Mouse (Mus musculus): ENCODE results near the gene Nacc2.

Nacc2 gene

GRCm38 (mm10) chr2:26123079-26123648, at the start of gene Nacc2:
Gene Nacc2 (minus strand): TSS chr2:26123220.
- no peak for DNase-seq (ENCODE audit: low read depth, low spot score)

- no peak for DNase-seq (ENCODE audit: low read depth, low spot score)
Observed at GRCm38 (mm10) chr2:26172166-26172565, 49.1 kb upstream of the Nacc2 start.

- DNase-seq (ENCODE audit: low read depth, low spot score) = no peak
Observed at GRCm38 (mm10) chr2:26170376-26170775, 47.4 kb upstream of the Nacc2 start.

- no peak for DNase-seq (ENCODE audit: low read depth, low spot score)
Observed at GRCm38 (mm10) chr2:26168843-26169579, 46.0 kb upstream of the Nacc2 start.

GRCm38 (mm10) chr2:26166890-26167289, 43.9 kb upstream of the Nacc2 start:
- no peak for DNase-seq (ENCODE audit: low read depth, low spot score)

GRCm38 (mm10) chr2:26158064-26158463, 35.0 kb upstream of the Nacc2 start:
- no peak for DNase-seq (ENCODE audit: low read depth, low spot score)

- DNase-seq (ENCODE audit: low read depth, low spot score) = no peak
Observed at GRCm38 (mm10) chr2:26156191-26156977, 33.4 kb upstream of the Nacc2 start.

GRCm38 (mm10) chr2:26155737-26156136, 32.7 kb upstream of the Nacc2 start:
- no peak for DNase-seq (ENCODE audit: low read depth, low spot score)

GRCm38 (mm10) chr2:26154586-26154985, 31.6 kb upstream of the Nacc2 start:
- no peak for DNase-seq (ENCODE audit: low read depth, low spot score)

GRCm38 (mm10) chr2:26153909-26154340, 30.9 kb upstream of the Nacc2 start:
- peak; percentile 80 for DNase-seq (ENCODE audit: low read depth, low spot score)

- no peak for DNase-seq (ENCODE audit: low read depth, low spot score)
Observed at GRCm38 (mm10) chr2:26153295-26153694, 30.3 kb upstream of the Nacc2 start.

- DNase-seq (ENCODE audit: low read depth, low spot score) = peak; percentile 37
Observed at GRCm38 (mm10) chr2:26147706-26148370, 24.8 kb upstream of the Nacc2 start.

GRCm38 (mm10) chr2:26146337-26147042, 23.5 kb upstream of the Nacc2 start:
- no peak for DNase-seq (ENCODE audit: low read depth, low spot score)

- no peak for DNase-seq (ENCODE audit: low read depth, low spot score)
Observed at GRCm38 (mm10) chr2:26145113-26145512, 22.1 kb upstream of the Nacc2 start.

- no peak for DNase-seq (ENCODE audit: low read depth, low spot score)
Observed at GRCm38 (mm10) chr2:26144331-26144730, 21.3 kb upstream of the Nacc2 start.

GRCm38 (mm10) chr2:26143556-26143955, 20.5 kb upstream of the Nacc2 start:
- no peak for DNase-seq (ENCODE audit: low read depth, low spot score)

- no peak for DNase-seq (ENCODE audit: low read depth, low spot score)
Observed at GRCm38 (mm10) chr2:26142986-26143385, 20.0 kb upstream of the Nacc2 start.

- no peak for DNase-seq (ENCODE audit: low read depth, low spot score)
Observed at GRCm38 (mm10) chr2:26141893-26142635, 19.0 kb upstream of the Nacc2 start.

GRCm38 (mm10) chr2:26140903-26141302, 17.9 kb upstream of the Nacc2 start:
- DNase-seq (ENCODE audit: low read depth, low spot score) = no peak

GRCm38 (mm10) chr2:26140292-26140819, 17.3 kb upstream of the Nacc2 start:
- peak; percentile 100 for DNase-seq (ENCODE audit: low read depth, low spot score)

All from forelimb bud, embryonic 11.5 days (tissue).